Mouse (Mus musculus): ENCODE measurements around the gene Elp1. TPM values are rescaled to one million over a fixed set of nuclear protein-coding genes. Genes with fewer than 3 reads are reported as not detected.

Elp1 gene
- total RNA-seq (2023): 52.2 TPM

GRCm38 (mm10) chr4:56801907-56802668 is at the start of gene Elp1, which contains the start of gene Fam206a:
Elp1 (minus strand) TSS chr4:56802331.
Fam206a (plus strand) TSS chr4:56802345.

GRCm38 (mm10) chr4:56743363-56744195 is 58.6 kb downstream of the Elp1 start, which contains the start of gene Actl7a:
Actl7a (plus strand) TSS chr4:56743413.

GRCm38 (mm10) chr4:56741041-56741493 is 61.1 kb downstream of the Elp1 start, which contains the start of gene Actl7b:
Actl7b (minus strand) TSS chr4:56741443.

GRCm38 (mm10) chr4:56740020-56740485 is 62.1 kb downstream of the Elp1 start, which contains the start of gene Gm26657:
Gm26657 (plus strand) TSS chr4:56740070.

Other genes starting within 250 kb of the Elp1 start
- gene Gm26657, start 62.3 kb downstream of the Elp1 start, total RNA-seq (2023): not detected
- 0.58 TPM for gene Actl7b, start 60.9 kb downstream of the Elp1 start, total RNA-seq (2023)
- gene Actl7a, start 58.9 kb downstream of the Elp1 start, total RNA-seq (2023): not detected
- gene Fam206a, start within 50 bp of the Elp1 start, total RNA-seq (2023): 16.5 TPM
- gene Ctnnal1, start 62.9 kb upstream of the Elp1 start, total RNA-seq (2023): 2.7 TPM
- gene Tmem245, start 145.1 kb upstream of the Elp1 start, total RNA-seq (2023): 28.8 TPM
- gene Frrs1l, start 188.1 kb upstream of the Elp1 start, total RNA-seq (2023): not detected